Mouse (Mus musculus) adrenal gland, adult 8-10 months (tissue): ENCODE data around the gene Tns3. TPM values are rescaled to one million over a fixed set of nuclear protein-coding genes. Genes with fewer than 3 reads are reported as not detected.

Source experiments
- DNase-seq: peaks from one replicate; pipeline ENCODE4 v3.0.0; 2022
- total RNA-seq, 4 experiments: library from RNA; stranded (reverse); gene quantifications; 2 replicates each; pipeline ENCODE4 v1.2.4; 2022

The Tns3 gene
- total RNA-seq, 4 experiments from 2014 or later: 52.3 to 101 (median 81.1) TPM

- DNase-seq: no peak
Observed at GRCm38 (mm10) chr11:8433443-8433842, 230.9 kb downstream of the Tns3 start.

GRCm38 (mm10) chr11:8432941-8433340 is 231.4 kb downstream of the Tns3 start:
- no peak for DNase-seq

GRCm38 (mm10) chr11:8427660-8428059 is 236.7 kb downstream of the Tns3 start:
- DNase-seq: no peak

- DNase-seq: no peak
Observed at GRCm38 (mm10) chr11:8425226-8425570, 239.1 kb downstream of the Tns3 start.

- peak; percentile 56 for DNase-seq
Observed at GRCm38 (mm10) chr11:8424342-8425225, 239.8 kb downstream of the Tns3 start.

- DNase-seq: peak; percentile 18
Observed at GRCm38 (mm10) chr11:8405225-8405899, 259.0 kb downstream of the Tns3 start.

GRCm38 (mm10) chr11:8401328-8401727 is 263.0 kb downstream of the Tns3 start:
- DNase-seq: no peak

- no peak for DNase-seq
Observed at GRCm38 (mm10) chr11:8396329-8396728, 268.0 kb downstream of the Tns3 start.

- DNase-seq: no peak
Observed at GRCm38 (mm10) chr11:8391564-8391963, 272.8 kb downstream of the Tns3 start.

- peak; percentile 32 for DNase-seq
Observed at GRCm38 (mm10) chr11:8385891-8386405, 278.4 kb downstream of the Tns3 start.
